Mouse (Mus musculus): ENCODE data around the gene Gm7579. TPM values are rescaled to one million over a fixed set of nuclear protein-coding genes. Genes with fewer than 3 reads are reported as not detected.
A peak's percentile ranks its signal among the peaks of the same experiment; 100 is the strongest.
"Not testable (repeated sequence)": the region's sequence is repeated elsewhere in the genome, so short reads cannot be mapped to it uniquely, and the experiment has no call there.

Gm7579 gene
- not detected for total RNA-seq (2021)

DNA sequence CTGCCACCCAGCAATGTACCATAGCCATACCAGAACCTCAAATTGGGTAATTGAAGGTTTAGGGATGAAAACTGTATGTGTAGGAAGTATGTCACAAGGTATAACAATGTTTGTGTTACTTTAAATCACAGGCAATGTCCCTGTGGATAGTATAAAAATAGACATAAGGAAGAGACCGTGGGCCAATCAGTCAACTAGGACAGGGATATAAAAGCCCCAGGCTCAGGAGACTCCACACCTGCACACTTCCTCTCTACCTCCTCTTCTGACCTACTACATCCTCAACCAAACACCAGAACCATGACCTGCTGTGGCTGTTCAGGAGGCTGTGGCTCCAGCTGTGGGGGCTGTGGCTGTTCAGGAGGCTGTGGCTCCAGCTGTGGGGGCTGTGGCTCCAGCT, at the start of gene Gm7579:
Gene Gm7579, plus strand, starts transcription at position 301 of the 400 bp plus-strand sequence.
- DNase-seq = no peak

DNA sequence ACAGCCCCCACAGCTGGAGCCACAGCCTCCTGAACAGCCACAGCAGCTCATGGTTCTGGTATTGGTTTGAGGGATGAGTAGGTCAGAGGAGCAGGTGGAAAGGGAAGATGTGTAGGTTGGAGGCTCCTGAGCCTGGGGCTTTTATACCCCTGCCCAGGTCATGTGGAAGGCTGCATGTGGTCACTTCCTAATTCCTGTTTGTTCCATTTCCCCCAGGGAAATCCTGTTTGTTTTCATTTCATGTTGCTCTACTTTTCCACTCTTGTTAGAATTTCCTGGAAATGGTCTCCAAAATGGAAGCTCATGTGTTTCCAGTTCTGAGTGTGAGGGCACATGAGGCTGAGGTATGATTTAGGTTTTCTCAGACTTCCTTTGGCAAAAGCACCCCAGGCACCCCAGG, 46.0 kb upstream of the Gm7579 start, which contains the start of gene Gm4553:
Gene Gm4553, minus strand, starts transcription at position 101 of the 400 bp plus-strand sequence.
- not testable (repeated sequence) for DNase-seq

DNA sequence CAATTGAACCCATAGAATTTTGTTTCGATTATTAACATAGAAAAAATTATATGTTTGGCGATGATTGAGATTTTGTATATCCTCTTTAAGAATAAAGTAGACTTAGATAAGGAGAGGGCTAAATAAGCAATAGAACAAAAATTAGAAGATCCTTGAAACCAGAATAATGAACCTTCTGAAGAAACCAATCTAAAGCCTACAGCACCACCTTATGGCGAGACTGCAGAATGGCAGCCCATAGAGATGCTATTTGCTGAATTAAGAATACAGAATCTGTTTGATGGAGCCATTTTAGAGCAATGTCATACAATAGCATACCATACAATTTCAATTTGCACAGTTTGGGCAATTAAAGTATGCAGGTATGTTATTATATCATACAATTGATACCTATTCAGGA, 41.8 kb upstream of the Gm7579 start:
- no peak for DNase-seq

DNA sequence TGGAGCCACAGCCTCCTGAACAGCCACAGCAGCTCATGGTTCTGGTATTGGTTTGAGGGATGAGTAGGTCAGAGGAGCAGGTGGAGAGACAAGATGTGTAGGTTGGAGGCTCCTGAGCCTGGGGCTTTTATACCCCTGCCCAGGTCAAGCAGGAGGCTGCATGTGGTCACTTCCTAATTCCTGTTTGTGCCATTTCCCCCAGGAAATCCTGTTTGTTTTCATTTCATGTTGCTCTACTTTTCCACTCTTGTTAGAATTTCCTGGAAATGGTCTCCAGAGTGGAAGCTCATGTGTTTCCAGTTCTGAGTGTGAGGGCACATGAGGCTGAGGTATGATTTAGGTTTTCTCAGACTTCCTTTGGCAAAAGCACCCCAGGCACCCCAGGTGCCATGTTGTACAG, 35.8 kb upstream of the Gm7579 start, which contains the start of gene Krtap5-2:
Gene Krtap5-2, minus strand, starts transcription at position 101 of the 400 bp plus-strand sequence.
- DNase-seq = not testable (repeated sequence)

DNA sequence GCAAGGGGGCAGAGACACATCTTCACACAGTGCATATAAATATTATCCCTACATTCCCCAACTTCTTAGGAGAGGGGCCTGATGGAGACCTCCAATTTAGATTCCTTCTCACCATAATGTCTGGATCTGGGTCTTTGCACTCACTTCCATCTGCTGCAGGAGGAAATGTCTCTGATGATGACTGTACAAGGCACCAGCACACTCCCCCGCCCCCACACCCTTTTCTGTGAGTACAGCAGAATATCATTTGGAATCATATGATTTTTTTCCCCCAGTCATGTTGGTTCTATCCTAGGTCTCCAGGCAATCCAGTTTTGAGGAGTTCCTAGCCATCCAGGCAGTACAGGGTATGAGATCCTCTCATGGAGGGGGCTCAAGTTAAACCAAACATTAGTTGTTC, 33.0 kb upstream of the Gm7579 start:
- no peak for DNase-seq

DNA sequence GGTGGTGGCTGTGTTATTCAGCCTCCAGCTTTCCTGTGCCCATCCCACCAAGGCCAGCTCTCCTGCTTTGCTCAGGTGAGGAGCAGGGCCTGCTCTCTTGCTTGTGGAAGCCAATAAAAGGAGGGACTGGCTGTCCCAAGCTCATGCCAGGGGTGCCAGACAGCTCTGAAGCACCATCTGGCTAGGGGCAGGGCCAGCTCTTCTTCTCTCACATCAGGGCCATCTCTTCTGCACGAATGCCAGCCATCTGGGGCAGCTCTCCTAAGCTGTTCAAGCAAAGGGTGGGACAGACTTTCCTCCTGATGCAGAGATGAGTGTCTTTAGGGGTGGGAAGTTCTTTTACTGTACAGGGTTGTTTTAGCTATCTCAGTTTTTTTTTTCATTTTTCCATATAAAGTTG, 30.6 kb upstream of the Gm7579 start:
- DNase-seq = no peak

DNA sequence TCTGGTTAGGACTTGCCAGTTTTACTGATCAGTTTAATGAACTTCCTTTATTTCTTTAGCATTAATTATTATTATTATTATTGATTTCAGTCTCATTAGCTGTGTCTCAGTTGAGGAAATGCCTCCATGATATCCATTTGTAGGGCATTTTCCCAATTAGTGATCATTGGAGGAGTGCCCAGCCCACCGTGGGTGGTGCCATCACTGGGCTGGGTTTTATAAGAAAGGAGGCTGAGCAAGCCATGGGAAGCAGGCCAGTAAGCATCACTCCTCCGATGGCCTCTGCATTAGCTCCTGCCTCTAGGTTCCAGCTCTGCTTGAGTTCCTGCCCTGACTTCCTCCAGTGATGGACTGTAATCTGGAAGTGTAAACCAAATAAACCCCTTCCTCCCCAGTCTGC, 23.5 kb upstream of the Gm7579 start:
- DNase-seq = no peak

DNA sequence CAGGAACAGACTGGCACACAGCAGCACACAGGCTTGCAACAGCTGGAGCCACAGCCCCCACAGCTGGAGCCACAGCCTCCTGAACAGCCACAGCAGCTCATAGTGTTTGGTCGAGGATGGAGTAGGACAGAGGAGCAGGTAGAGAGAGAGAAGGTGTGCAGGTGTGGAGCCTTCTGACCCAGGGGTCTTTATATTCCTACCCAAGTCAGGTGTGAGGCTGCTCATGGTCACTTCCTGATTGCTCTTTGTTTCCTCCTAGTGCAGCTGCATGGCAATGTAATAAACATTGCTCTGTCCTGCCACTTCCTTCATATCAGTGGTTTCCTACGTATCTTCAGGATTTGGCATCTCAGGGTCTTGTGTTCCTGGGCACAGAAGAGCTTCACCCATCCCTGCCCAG, 21.4 kb upstream of the Gm7579 start, which contains the start of gene Gm10153:
Gene Gm10153, minus strand, starts transcription at position 101 of the 400 bp plus-strand sequence.
- no peak for DNase-seq

DNA sequence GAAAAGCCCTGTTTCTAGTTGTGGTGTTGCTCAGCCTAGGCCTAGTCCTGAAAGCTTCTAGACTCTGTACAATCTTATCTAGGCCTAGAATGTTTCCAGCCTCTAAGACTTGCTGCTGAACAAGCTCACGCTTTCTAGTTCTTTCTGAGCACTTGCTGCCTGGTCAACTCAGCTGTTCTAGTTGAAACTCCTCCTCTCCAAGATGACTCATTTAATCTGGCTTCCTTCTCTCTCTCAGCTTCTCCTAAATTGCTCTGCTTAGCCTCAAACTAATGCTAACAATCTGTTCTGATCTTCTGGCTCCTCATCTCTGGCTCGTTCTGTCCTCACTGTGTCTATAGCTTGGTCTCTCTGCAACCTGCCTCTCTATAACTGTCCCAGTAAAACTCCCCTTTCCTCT, 12.9 kb upstream of the Gm7579 start:
- no peak for DNase-seq

DNA sequence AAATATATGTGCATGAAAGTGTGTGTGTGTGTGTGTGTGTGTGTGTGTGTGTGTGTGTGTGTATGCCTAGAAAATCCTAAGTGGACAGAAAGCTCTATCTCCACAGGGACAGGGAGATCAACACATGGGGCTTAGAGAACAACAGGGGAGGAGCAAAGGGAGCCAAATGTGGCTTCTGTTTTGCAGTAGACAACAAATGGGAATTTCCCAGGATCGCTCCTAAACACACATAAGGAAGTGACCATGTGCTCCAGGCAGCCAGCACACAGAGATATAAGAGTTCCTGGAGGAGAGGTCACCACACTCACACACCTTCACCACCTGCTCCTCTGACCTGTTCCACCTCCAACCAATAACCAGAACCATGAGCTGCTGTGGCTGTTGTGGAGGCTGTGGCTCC, 10.6 kb upstream of the Gm7579 start, which contains the start of gene Krtap5-3:
Gene Krtap5-3, plus strand, starts transcription at position 301 of the 400 bp plus-strand sequence.
- no peak for DNase-seq

DNA sequence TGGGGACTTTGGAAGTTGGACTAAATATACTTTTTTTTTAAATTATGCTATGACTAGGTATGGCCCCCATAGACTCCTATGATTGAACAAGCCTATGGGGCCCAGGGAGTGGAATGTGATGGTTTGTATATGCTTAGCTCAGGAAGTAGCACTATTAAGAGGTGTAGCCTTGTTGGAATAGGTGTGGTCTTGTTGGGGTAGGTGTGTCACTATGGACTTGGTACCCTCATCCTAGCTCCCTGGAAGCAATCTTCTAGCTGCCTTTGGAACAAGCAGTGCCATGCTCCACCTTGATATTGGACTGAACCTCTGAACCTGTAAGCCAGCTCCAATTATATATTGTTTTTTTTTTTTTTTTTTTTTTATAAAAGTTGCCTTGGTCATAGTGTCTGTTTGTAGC, 6.2 kb upstream of the Gm7579 start:
- DNase-seq = no peak

DNA sequence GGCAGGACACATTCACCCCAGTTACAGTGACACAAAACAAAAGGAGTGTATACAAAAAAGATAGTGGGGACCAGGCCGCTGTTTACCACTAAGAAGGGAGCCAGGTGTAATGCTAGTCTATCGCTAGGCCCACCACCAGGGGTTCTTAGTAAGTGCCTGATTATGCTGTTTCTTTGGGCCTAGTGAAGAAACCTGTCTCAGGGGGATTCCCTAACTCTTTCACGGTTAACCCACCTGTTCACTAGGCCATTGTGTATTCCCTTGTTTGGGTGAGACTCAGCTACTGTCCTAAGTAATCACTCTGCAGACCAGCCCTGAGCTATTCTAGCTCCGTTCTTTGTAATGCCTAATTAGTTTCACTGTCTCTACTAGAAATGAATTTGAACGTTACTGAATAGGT, 4.8 kb upstream of the Gm7579 start:
- DNase-seq = not testable (repeated sequence)

DNA sequence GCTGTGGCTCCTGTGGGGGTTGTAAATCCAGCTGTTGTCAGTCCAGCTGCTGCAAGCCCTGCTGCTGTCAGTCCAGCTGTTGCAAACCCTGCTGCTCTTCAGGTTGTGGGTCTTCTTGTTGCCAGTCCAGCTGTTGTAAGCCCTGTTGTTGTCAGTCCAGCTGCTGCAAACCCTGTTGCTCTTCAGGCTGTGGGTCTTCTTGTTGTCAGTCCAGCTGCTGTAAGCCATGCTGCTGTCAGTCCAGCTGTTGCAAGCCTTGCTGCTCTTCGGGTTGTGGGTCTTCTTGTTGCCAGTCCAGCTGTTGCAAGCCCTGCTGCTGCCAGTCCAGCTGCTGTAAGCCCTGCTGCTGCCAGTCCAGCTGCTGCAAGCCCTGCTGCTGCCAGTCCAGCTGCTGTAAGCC, 477 bp downstream of the Gm7579 start:
- DNase-seq = not testable (repeated sequence)

DNA sequence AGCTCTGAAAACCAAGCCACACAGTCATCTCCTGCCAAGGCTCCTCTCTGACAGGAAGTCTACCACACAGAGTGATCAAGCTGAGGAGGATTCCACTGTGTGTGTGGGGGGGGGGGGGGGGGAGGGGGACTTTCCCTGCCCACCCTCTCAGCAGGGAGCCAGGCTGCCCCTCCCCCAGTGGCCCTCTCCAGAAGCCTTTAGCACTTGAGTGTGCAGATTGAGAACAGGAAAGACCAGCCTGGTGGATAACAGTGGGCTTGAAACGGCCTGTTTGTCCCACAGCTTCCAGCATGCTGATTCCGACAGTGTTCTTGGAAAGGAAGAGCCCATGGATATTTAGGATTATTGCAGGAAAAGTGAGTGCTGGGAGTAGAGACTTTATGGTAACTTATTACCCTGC, 12.9 kb downstream of the Gm7579 start:
- DNase-seq = no peak

DNA sequence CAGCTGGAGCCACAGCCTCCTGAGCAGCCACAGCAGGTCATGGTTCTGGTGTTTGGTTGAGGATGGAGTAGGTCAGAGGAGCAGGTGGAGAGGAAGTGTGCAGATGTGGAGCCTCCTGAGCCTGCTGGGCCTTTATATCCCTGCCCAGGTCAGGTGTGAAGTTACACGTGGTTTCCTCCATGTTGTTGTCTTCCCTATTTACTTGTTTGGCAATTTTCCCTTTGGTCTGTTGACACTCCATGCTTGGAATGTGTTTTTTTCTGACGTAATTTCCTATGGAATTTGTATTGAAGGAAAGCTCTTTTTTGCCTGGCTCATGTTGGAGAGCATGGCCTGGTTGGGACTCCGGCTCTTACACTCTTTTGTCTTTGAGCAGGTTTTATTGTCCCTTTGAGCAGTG, 18.2 kb downstream of the Gm7579 start, which contains the start of gene Krtap5-5:
Gene Krtap5-5, minus strand, starts transcription at position 101 of the 400 bp plus-strand sequence.
- DNase-seq = not testable (repeated sequence)

DNA sequence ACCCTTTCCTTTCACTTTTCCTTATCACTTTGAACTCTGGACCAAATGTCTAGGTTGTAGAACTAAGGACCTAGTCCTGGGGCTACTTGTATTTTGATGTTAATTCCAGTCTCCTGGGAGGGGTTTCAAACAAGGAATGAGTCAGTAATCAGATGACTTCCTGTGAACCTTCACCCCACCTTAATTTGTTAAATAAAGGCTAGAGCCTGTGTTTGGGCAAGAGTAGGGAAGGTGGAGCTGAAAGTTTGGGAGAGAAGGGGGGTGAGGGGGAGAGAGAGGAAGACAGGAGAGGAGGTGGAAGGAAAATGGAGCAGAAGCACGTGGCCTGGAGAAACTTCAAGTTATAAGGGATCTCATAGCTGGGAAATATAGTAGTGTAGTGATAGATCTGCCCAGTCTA, 19.9 kb downstream of the Gm7579 start:
- DNase-seq = no peak

DNA sequence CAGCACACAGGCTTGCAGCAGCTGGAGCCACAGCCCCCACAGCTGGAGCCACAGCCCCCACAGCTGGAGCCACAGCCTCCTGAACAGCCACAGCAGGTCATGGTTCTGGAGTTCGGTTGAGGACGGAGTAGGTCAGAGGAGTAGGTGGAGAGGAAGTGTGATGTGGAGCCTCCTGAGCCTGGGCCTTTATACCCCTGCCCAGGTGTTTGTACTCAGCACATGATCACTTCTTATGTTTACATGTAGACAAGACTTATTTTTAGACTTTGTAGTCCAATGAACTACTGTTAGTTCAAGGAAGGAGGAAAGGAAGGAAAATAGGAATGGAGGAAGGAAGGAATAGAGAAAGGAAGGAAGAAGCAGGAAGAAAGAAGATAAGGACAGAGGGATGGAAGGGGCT, 29.3 kb downstream of the Gm7579 start, which contains the start of gene Gm40460:
Gene Gm40460, minus strand, starts transcription at position 101 of the 400 bp plus-strand sequence.
- DNase-seq = no peak

DNA sequence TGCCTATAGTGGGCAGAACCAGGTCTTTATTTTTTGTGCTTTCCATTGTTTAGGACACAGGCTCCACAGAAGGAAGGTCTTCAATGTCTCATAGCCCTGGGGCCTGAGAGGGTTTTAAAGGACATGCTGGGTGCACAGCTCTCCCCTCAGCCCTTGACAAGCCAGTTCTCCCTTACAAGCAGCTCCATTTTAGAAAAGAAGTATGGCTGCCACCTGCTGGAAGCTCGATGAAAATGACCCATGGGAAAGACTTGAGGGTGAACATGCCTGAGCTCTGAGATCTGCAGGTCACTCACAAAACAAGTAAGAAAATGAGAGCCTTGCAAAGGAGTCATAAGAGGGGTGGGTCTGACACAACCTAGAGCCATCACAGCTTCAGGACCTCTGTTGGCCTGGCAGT, 38.2 kb downstream of the Gm7579 start:
- peak; percentile 65 for DNase-seq

DNA sequence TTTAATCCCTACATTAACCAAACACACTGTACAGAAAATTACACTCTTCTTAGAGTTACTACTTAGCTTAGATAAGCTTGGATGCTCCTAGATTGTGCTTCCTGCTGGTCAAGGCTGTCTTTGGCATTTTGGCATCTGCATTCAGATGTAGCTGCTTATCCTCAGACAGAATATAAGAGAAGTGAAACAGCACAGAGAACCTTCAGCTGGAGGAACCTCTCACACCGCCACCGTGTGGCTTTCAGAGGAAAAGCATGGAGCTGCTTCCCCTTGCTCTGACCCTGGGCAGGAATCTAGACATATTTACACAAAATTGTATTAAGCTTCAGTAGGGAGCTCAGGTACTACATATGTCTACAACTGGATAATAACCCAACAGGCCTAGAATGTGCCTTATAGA, 43.9 kb downstream of the Gm7579 start:
- peak; percentile 37 for DNase-seq

DNA sequence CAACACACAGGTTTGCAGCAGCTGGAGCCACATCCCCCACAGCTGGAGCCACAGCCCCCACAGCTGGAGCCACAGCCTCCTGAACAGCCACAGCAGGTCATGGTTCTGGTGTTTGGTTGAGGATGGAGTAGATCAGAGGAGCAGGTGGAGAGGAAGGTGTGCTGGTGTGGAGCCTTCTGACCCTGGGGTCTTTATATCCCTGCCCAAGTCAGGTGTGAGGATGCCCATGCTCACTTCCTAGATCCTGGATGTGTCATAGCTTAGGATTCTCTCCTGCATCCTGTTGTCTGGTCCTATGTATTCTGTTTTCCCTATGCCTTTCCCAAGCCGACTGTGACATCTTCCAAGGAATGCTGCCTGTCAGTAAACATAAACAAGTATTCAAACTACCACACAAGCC, 46.6 kb downstream of the Gm7579 start, which contains the start of gene Gm2431:
Gene Gm2431, minus strand, starts transcription at position 101 of the 400 bp plus-strand sequence.
- not testable (repeated sequence) for DNase-seq

Measured in heart, postnatal 4 days (tissue).